Mouse (Mus musculus): Measurements from ENCODE around the gene Anapc2. TPM values are rescaled to one million over a fixed set of nuclear protein-coding genes. Genes with fewer than 3 reads are reported as not detected.
A peak's percentile ranks its signal among the peaks of the same experiment; 100 is the strongest.

The Anapc2 gene
- polyA plus RNA-seq, 1 experiment from 2014 or later, result 141 TPM

GRCm38 (mm10) chr2:25289651-25290050, 17.4 kb downstream of the Anapc2 start, which contains the start of gene Lrrc26:
Lrrc26 (plus strand) TSS chr2:25289915.
- H3K4me3 ChIP-seq (ENCODE audit: low read depth, low read length), result peak within 1 kb of the TSS; percentile 5
- H3K4me1 ChIP-seq (ENCODE audit: control insufficient read depth, insufficient read depth, low read length), result peaks cover 23% of the 10 kb centered on the region
- H3K9me3 ChIP-seq (replicated peaks; ENCODE audit: control insufficient read depth, low read length, poor library complexity, severe bottlenecking), result no peaks in the 10 kb centered on the region
- no peak within 1 kb of the TSS for H3K27ac ChIP-seq (ENCODE audit: low read length)
- ATAC-seq, result no peak
- peak within 1 kb of the TSS; percentile 35 for H3K4me2 ChIP-seq (ENCODE audit: low read length)
- 6% methylated on average over 11 of the region's 11 CpGs for whole genome bisulfite sequencing
- H3K9ac ChIP-seq (ENCODE audit: low read depth, low read length), result peak within 1 kb of the TSS; percentile 42; the same call in 1 of the 2 replicates
- peaks cover 19% of the 10 kb centered on the region for H3K36me3 ChIP-seq (ENCODE audit: control insufficient read depth, insufficient read depth, low read length)
- H3K27me3 ChIP-seq (ENCODE audit: control insufficient read depth, insufficient read depth, low read depth, low read length), result peaks cover 58% of the 10 kb centered on the region

- Histone ChIP-seq H3K27ac (ENCODE audit: low read length) (no peak overlapping the region), H3K4me1 (ENCODE audit: control insufficient read depth, insufficient read depth, low read length) (peaks cover 23% of the 10 kb centered on the region), H3K27me3 (ENCODE audit: control insufficient read depth, insufficient read depth, low read depth, low read length) (peaks cover 62% of the 10 kb centered on the region), H3K4me3 (ENCODE audit: low read depth, low read length) (peak overlapping the region; percentile 5), H3K9me3 (replicated peaks; ENCODE audit: control insufficient read depth, low read length, poor library complexity, severe bottlenecking) (no peaks in the 10 kb centered on the region), H3K36me3 (ENCODE audit: control insufficient read depth, insufficient read depth, low read length) (peaks cover 18% of the 10 kb centered on the region), H3K9ac (ENCODE audit: low read depth, low read length) (peak overlapping the region; percentile 42; the same call in 1 of the 2 replicates), H3K4me2 (ENCODE audit: low read length) (peak overlapping the region; percentile 35)
- WGBS, result 1% methylated on average over 54 of the region's 54 CpGs
- ATAC-seq, result peak; percentile 65
These were observed 18.0 kb downstream of the Anapc2 start for GRCm38 (mm10) chr2:25290101-25290815.

GRCm38 (mm10) chr2:25290816-25291130, 18.5 kb downstream of the Anapc2 start:
- Histone ChIP-seq H3K27ac (ENCODE audit: low read length) (no peak overlapping the region), H3K4me3 (ENCODE audit: low read depth, low read length) (peak overlapping the region; percentile 5), H3K36me3 (ENCODE audit: control insufficient read depth, insufficient read depth, low read length) (peaks cover 18% of the 10 kb centered on the region; the same call in 1 of the 2 replicates), H3K4me2 (ENCODE audit: low read length) (peak overlapping the region; percentile 35), H3K9ac (ENCODE audit: low read depth, low read length) (peak overlapping the region; percentile 42; the same call in 1 of the 2 replicates), H3K9me3 (replicated peaks; ENCODE audit: control insufficient read depth, low read length, poor library complexity, severe bottlenecking) (no peaks in the 10 kb centered on the region), H3K27me3 (ENCODE audit: control insufficient read depth, insufficient read depth, low read depth, low read length) (peaks cover 62% of the 10 kb centered on the region), H3K4me1 (ENCODE audit: control insufficient read depth, insufficient read depth, low read length) (peaks cover 23% of the 10 kb centered on the region)
- ATAC-seq, result peak; percentile 29
- 1% methylated on average over 18 of the region's 18 CpGs for WGBS

- peaks cover 21% of the 10 kb centered on the region for H3K36me3 ChIP-seq (ENCODE audit: control insufficient read depth, insufficient read depth, low read length)
- peak overlapping the region; percentile 5; the same call in 1 of the 2 replicates for H3K4me3 ChIP-seq (ENCODE audit: low read depth, low read length)
- no peaks in the 10 kb centered on the region for H3K9me3 ChIP-seq (replicated peaks; ENCODE audit: control insufficient read depth, low read length, poor library complexity, severe bottlenecking)
- WGBS, result 7% methylated on average over 30 of the region's 32 CpGs
- no peak overlapping the region; the same call in 1 of the 2 replicates for H3K9ac ChIP-seq (ENCODE audit: low read depth, low read length)
- no peak overlapping the region for H3K27ac ChIP-seq (ENCODE audit: low read length)
- H3K27me3 ChIP-seq (ENCODE audit: control insufficient read depth, insufficient read depth, low read depth, low read length), result peaks cover 62% of the 10 kb centered on the region
- no peak for ATAC-seq
- peaks cover 23% of the 10 kb centered on the region for H3K4me1 ChIP-seq (ENCODE audit: control insufficient read depth, insufficient read depth, low read length)
- peak overlapping the region; percentile 35 for H3K4me2 ChIP-seq (ENCODE audit: low read length)
These were observed 19.1 kb downstream of the Anapc2 start for GRCm38 (mm10) chr2:25291184-25292053.

GRCm38 (mm10) chr2:25292054-25292544, 19.8 kb downstream of the Anapc2 start:
- Histone ChIP-seq H3K36me3 (ENCODE audit: control insufficient read depth, insufficient read depth, low read length) (peaks cover 27% of the 10 kb centered on the region), H3K27ac (ENCODE audit: low read length) (no peak overlapping the region), H3K4me3 (ENCODE audit: low read depth, low read length) (peak overlapping the region; percentile 20), H3K4me1 (ENCODE audit: control insufficient read depth, insufficient read depth, low read length) (peaks cover 23% of the 10 kb centered on the region), H3K9me3 (replicated peaks; ENCODE audit: control insufficient read depth, low read length, poor library complexity, severe bottlenecking) (no peaks in the 10 kb centered on the region), H3K9ac (ENCODE audit: low read depth, low read length) (no peak overlapping the region), H3K27me3 (ENCODE audit: control insufficient read depth, insufficient read depth, low read depth, low read length) (peaks cover 62% of the 10 kb centered on the region), H3K4me2 (ENCODE audit: low read length) (peak overlapping the region; percentile 29; the same call in 1 of the 2 replicates)
- WGBS, result 6% methylated on average over 39 of the region's 43 CpGs
- no peak for ATAC-seq

- Histone ChIP-seq H3K4me2 (ENCODE audit: low read length) (no peak overlapping the region), H3K4me3 (ENCODE audit: low read depth, low read length) (no peak overlapping the region), H3K27ac (ENCODE audit: low read length) (no peak overlapping the region), H3K27me3 (ENCODE audit: control insufficient read depth, insufficient read depth, low read depth, low read length) (peaks cover 62% of the 10 kb centered on the region), H3K9me3 (replicated peaks; ENCODE audit: control insufficient read depth, low read length, poor library complexity, severe bottlenecking) (no peaks in the 10 kb centered on the region), H3K4me1 (ENCODE audit: control insufficient read depth, insufficient read depth, low read length) (peaks cover 23% of the 10 kb centered on the region), H3K36me3 (ENCODE audit: control insufficient read depth, insufficient read depth, low read length) (peaks cover 30% of the 10 kb centered on the region), H3K9ac (ENCODE audit: low read depth, low read length) (no peak overlapping the region)
- ATAC-seq, result no peak
- WGBS, result 0% methylated on average over 1 of the region's 1 CpGs
These were observed 20.6 kb downstream of the Anapc2 start for GRCm38 (mm10) chr2:25292856-25293255.

- Histone ChIP-seq H3K9ac (ENCODE audit: low read depth, low read length) (no peak overlapping the region), H3K36me3 (ENCODE audit: control insufficient read depth, insufficient read depth, low read length) (peaks cover 32% of the 10 kb centered on the region), H3K4me2 (ENCODE audit: low read length) (no peak overlapping the region), H3K27me3 (ENCODE audit: control insufficient read depth, insufficient read depth, low read depth, low read length) (peaks cover 55% of the 10 kb centered on the region), H3K4me3 (ENCODE audit: low read depth, low read length) (no peak overlapping the region), H3K4me1 (ENCODE audit: control insufficient read depth, insufficient read depth, low read length) (peaks cover 23% of the 10 kb centered on the region), H3K27ac (ENCODE audit: low read length) (no peak overlapping the region), H3K9me3 (replicated peaks; ENCODE audit: control insufficient read depth, low read length, poor library complexity, severe bottlenecking) (no peaks in the 10 kb centered on the region)
- WGBS, result 77% methylated on average over 9 of the region's 9 CpGs
- no peak for ATAC-seq
These were observed 21.4 kb downstream of the Anapc2 start for GRCm38 (mm10) chr2:25293706-25294105.

- H3K27me3 ChIP-seq (ENCODE audit: control insufficient read depth, insufficient read depth, low read depth, low read length), result peaks cover 28% of the 10 kb centered on the region
- peaks cover 4% of the 10 kb centered on the region for H3K4me1 ChIP-seq (ENCODE audit: control insufficient read depth, insufficient read depth, low read length)
- no peak overlapping the region for H3K9ac ChIP-seq (ENCODE audit: low read depth, low read length)
- H3K4me3 ChIP-seq (ENCODE audit: low read depth, low read length), result no peak overlapping the region
- peaks cover 38% of the 10 kb centered on the region for H3K36me3 ChIP-seq (ENCODE audit: control insufficient read depth, insufficient read depth, low read length)
- no peak overlapping the region for H3K4me2 ChIP-seq (ENCODE audit: low read length)
- no peak overlapping the region for H3K27ac ChIP-seq (ENCODE audit: low read length)
- no peak for ATAC-seq
- 81% methylated on average over 8 of the region's 8 CpGs for WGBS
- no peaks in the 10 kb centered on the region for H3K9me3 ChIP-seq (replicated peaks; ENCODE audit: control insufficient read depth, low read length, poor library complexity, severe bottlenecking)
These were observed 24.8 kb downstream of the Anapc2 start for GRCm38 (mm10) chr2:25297093-25297492.

Data from midbrain, embryonic 16.5 days (tissue).